Mouse (Mus musculus) E14TG2a.4 (cell line): ENCODE results near the gene Ube2j2.

Source experiments
- CTCF ChIP-seq: conservative IDR thresholded peaks from 2 replicates; pipeline ENCODE4 v1.5.1; 2014; ENCODE audit warnings: low read length
- NANOG ChIP-seq: IDR thresholded peaks from 2 replicates; pipeline ENCODE4 v1.6.1; 2014; ENCODE audit warnings: borderline replicate concordance, low read length, mixed read lengths
- POU5F1 ChIP-seq: IDR thresholded peaks from 2 replicates; pipeline ENCODE4 v1.6.1; 2014; ENCODE audit warnings: low read length, borderline replicate concordance

GRCm38 (mm10) chr4:155899355-155899754 is 44.3 kb upstream of the Ube2j2 start:
- TF ChIP-seq CTCF (no peak), NANOG (no peak), POU5F1 (no peak)
